9 mouse cellular contexts compared by ENCODE assay signal in the genomic region with DNA sequence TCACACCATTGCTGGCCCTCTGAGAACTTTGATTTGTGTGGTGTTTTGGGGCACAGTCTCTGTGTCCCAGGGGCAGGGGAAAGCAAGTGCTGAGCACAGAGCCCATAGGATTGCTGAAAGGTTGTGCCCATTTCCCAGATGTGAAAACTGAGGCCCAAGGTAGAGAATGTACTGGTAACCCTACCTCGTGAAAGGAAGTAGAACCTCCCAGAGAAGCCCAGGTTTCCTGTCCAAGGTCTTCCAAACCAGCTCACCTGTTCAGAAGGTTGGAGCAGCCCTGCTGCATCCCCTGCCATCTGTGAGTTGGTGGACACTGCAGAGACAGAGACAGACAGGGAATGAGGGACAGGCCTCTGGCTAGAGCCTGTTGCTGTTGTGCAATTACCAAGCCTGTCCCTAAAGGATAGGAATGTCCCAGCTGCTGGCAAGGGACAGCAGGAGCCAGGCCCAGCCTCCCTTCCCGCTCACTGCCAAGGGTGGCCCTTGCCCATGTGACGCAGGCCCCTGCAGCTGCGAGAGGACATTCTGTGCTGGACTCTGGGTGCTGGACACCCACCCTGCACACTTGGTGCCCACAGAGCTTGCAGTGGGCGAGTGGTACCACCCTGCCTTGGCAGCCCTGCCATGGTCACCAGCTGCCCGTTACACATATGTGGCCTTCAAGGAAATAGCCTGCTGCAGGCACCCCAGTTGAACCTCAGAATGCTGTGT. TPM values are rescaled to one million over a fixed set of nuclear protein-coding genes. Genes with fewer than 3 reads are reported as not detected.
DNase-seq lines count a peak whose midpoint lies in the region; ATAC-seq and TF ChIP-seq lines count a peak whose summit lies in the region.
"Had no signal": no experiment of that assay in that cellular context is flagged by ENCODE, and none has a peak within 500 bp of the region (broad histone marks: within the 10 kb centered on the region; RNA-seq: fewer than 3 reads in every experiment).

No protein-coding gene starts in this region.

- no peaks in the 10 kb centered on the region for H3K27me3 ChIP-seq in kidney, postnatal 0 days (ENCODE audit: insufficient read depth, low read length)
- no peaks in the 10 kb centered on the region for H3K27me3 ChIP-seq in hindbrain, embryonic 14.5 days (ENCODE audit: control insufficient read depth, insufficient read depth, low read length)

- no peaks in the 10 kb centered on the region for H3K9me3 ChIP-seq in kidney, postnatal 0 days (replicated peaks; ENCODE audit: low read length)
- H3K9me3 ChIP-seq in hindbrain, embryonic 14.5 days (ENCODE audit: control insufficient read depth, low read length), result no peaks in the 10 kb centered on the region

- no peak overlapping the region for H3K27ac ChIP-seq in kidney, postnatal 0 days
- peak overlapping the region; percentile 98 for H3K27ac ChIP-seq in brown adipose tissue, adult 24 weeks (replicated peaks; ENCODE audit: low read depth, low read length)
- H3K27ac ChIP-seq in hindbrain, embryonic 14.5 days, result no peak overlapping the region
- H3K27ac ChIP-seq: liver, embryonic 14.5 days had no signal

- no peak for ATAC-seq in kidney, postnatal 0 days (replicated peaks; ENCODE audit: low FRiP score, low read depth)
- no peak for ATAC-seq in erythroblast, adult 5-6 weeks (replicated peaks; ENCODE audit: low FRiP score, poor library complexity, severe bottlenecking)
- no peak for ATAC-seq in hindbrain, embryonic 14.5 days (ENCODE audit: low FRiP score)

- H3K36me3 ChIP-seq in kidney, postnatal 0 days (ENCODE audit: insufficient read depth, low read length), result 0 out of 2 replicates have a peak, but pooled peaks cover 4% of the 10 kb centered on the region
- 0 out of 2 replicates have a peak, but pooled peaks cover 5% of the 10 kb centered on the region for H3K36me3 ChIP-seq in hindbrain, embryonic 14.5 days (replicated peaks; ENCODE audit: control insufficient read depth, insufficient read depth)

- 83% methylated on average over 6 of the region's 6 CpGs for WGBS in kidney, postnatal 0 days
- 88% methylated on average over 6 of the region's 6 CpGs for WGBS in hindbrain, embryonic 14.5 days

- intact Hi-C loops in heart, postnatal 10 days (cut with DNase I), result no loop called here

- H3K9ac ChIP-seq in kidney, postnatal 0 days (ENCODE audit: low read depth, low read length), result 0 out of 2 replicates have a peak overlapping the region, but pooled peaks have one; percentile 8
- H3K9ac ChIP-seq in hindbrain, embryonic 14.5 days, result no peak overlapping the region
- H3K9ac ChIP-seq: liver, embryonic 14.5 days had no signal

- TF ChIP-seq CTCF in kidney, postnatal 0 days (IDR thresholded peaks at IDR 0.05; ENCODE audit: low read depth), result no peak

- H3K4me3 ChIP-seq in kidney, postnatal 0 days (replicated peaks; ENCODE audit: low read depth, low read length), result no peak overlapping the region
- H3K4me3 ChIP-seq in brown adipose tissue, adult 24 weeks (ENCODE audit: insufficient read depth, low read depth, low read length), result peak overlapping the region; percentile 55
- no peak overlapping the region for H3K4me3 ChIP-seq in hindbrain, embryonic 14.5 days (replicated peaks; ENCODE audit: low read length)

- no peak overlapping the region for H3K4me2 ChIP-seq in kidney, postnatal 0 days (ENCODE audit: low read length)
- H3K4me2 ChIP-seq in hindbrain, embryonic 14.5 days (replicated peaks), result no peak overlapping the region

- DNase-seq in kidney, postnatal 0 days (ENCODE audit: low spot score), result no peak
- no peak for DNase-seq in kidney, postnatal 10 days
- peak; percentile 87 to 92 for DNase-seq in heart, postnatal 10 days
- peak; percentile 66 for DNase-seq in lung, postnatal 14 days
- DNase-seq in cerebellum, adult 11-12 months, result no peak
- no peak for DNase-seq in hindbrain, embryonic 14.5 days (ENCODE audit: low spot score)

- H3K4me1 ChIP-seq in kidney, postnatal 0 days (replicated peaks; ENCODE audit: insufficient read depth, low read length), result no peaks in the 10 kb centered on the region
- H3K4me1 ChIP-seq in brown adipose tissue, adult 24 weeks (ENCODE audit: control insufficient read depth, insufficient read depth, insufficient read length, low read length), result no peaks in the 10 kb centered on the region
- no peaks in the 10 kb centered on the region; the same call in 1 of the 2 replicates for H3K4me1 ChIP-seq in hindbrain, embryonic 14.5 days (replicated peaks; ENCODE audit: control insufficient read depth, insufficient read depth, low read length)

RNA-seq across cellular contexts. Expression of gene Plin4, which starts 1.1 kb away (rescaled TPM):
- polyA plus RNA-seq in kidney, postnatal 0 days (2015; fragmentation: Nextera tagmentation; extraction: Ambion mirVana), result 0.08 and 0.09 TPM in 2 replicates
- 195 and 205 TPM in 2 replicates for polyA plus RNA-seq in brown adipose tissue, adult 24 weeks (2012; ENCODE audit: insufficient read depth, insufficient read length, missing spikeins)
- 100 to 1,000 TPM in 1 of 2 experiments, 10 to 100 TPM in 1; 80.9 to 155 TPM for total RNA-seq in heart, postnatal 10 days (2021)
- total RNA-seq in erythroblast, adult 5-6 weeks (2015; ENCODE audit: low replicate concordance), result not detected in 2 replicates
- total RNA-seq in erythroblast, adult 5-6 weeks (2017; ENCODE audit: low replicate concordance), result not detected in 2 replicates
- 0.12 and 0.20 TPM in 2 replicates for polyA plus RNA-seq in hindbrain, embryonic 14.5 days (2014; fragmentation: Nextera tagmentation; extraction: Ambion mirVana)

RNA-seq across cellular contexts. Expression of gene Plin5, which starts 8.9 kb away (rescaled TPM):
- polyA plus RNA-seq in kidney, postnatal 0 days (2015; fragmentation: Nextera tagmentation; extraction: Ambion mirVana), result 1.2 and 1.3 TPM in 2 replicates
- 138 and 171 TPM in 2 replicates for polyA plus RNA-seq in brown adipose tissue, adult 24 weeks (2012; ENCODE audit: insufficient read depth, insufficient read length, missing spikeins)
- 100 to 1,000 TPM; 126 to 166 TPM for total RNA-seq in heart, postnatal 10 days (2021)
- 0.58 TPM in 1 of 2 replicates, not detected in the other for total RNA-seq in erythroblast, adult 5-6 weeks (2015; ENCODE audit: low replicate concordance)
- 0.60 and 0.98 TPM in 2 replicates for total RNA-seq in erythroblast, adult 5-6 weeks (2017; ENCODE audit: low replicate concordance)
- polyA plus RNA-seq in hindbrain, embryonic 14.5 days (2014; fragmentation: Nextera tagmentation; extraction: Ambion mirVana), result 1.9 and 2.1 TPM in 2 replicates

RNA-seq across cellular contexts. Expression of gene Lrg1, which starts 13.3 kb away (rescaled TPM):
- polyA plus RNA-seq in kidney, postnatal 0 days (2015; fragmentation: Nextera tagmentation; extraction: Ambion mirVana), result 1.7 and 1.9 TPM in 2 replicates
- 61.5 and 101 TPM in 2 replicates for polyA plus RNA-seq in brown adipose tissue, adult 24 weeks (2012; ENCODE audit: insufficient read depth, insufficient read length, missing spikeins)
- 10 to 100 TPM; 12.6 to 25.2 TPM for total RNA-seq in heart, postnatal 10 days (2021)
- total RNA-seq in erythroblast, adult 5-6 weeks (2015; ENCODE audit: low replicate concordance), result 6.7 and 9.4 TPM in 2 replicates
- total RNA-seq in erythroblast, adult 5-6 weeks (2017; ENCODE audit: low replicate concordance), result 4.5 and 11.8 TPM in 2 replicates
- polyA plus RNA-seq in hindbrain, embryonic 14.5 days (2014; fragmentation: Nextera tagmentation; extraction: Ambion mirVana), result 0.19 and 0.20 TPM in 2 replicates

RNA-seq across cellular contexts. Expression of gene Hdgfl2, which starts 29.1 kb away (rescaled TPM):
- 77.5 and 85.0 TPM in 2 replicates for polyA plus RNA-seq in kidney, postnatal 0 days (2015; fragmentation: Nextera tagmentation; extraction: Ambion mirVana)
- 17.6 and 19.3 TPM in 2 replicates for polyA plus RNA-seq in brown adipose tissue, adult 24 weeks (2012; ENCODE audit: insufficient read depth, insufficient read length, missing spikeins)
- 10 to 100 TPM; 38.9 to 42.2 TPM for total RNA-seq in heart, postnatal 10 days (2021)
- total RNA-seq in erythroblast, adult 5-6 weeks (2015; ENCODE audit: low replicate concordance), result 20.0 and 61.4 TPM in 2 replicates
- 46.6 and 75.3 TPM in 2 replicates for total RNA-seq in erythroblast, adult 5-6 weeks (2017; ENCODE audit: low replicate concordance)
- 95.0 and 98.1 TPM in 2 replicates for polyA plus RNA-seq in hindbrain, embryonic 14.5 days (2014; fragmentation: Nextera tagmentation; extraction: Ambion mirVana)

RNA-seq across cellular contexts. Expression of gene Sema6b, which starts 31.7 kb away (rescaled TPM):
- 0.87 and 1.2 TPM in 2 replicates for polyA plus RNA-seq in kidney, postnatal 0 days (2015; fragmentation: Nextera tagmentation; extraction: Ambion mirVana)
- polyA plus RNA-seq in brown adipose tissue, adult 24 weeks (2012; ENCODE audit: insufficient read depth, insufficient read length, missing spikeins), result 1.9 and 5.0 TPM in 2 replicates
- total RNA-seq in heart, postnatal 10 days (2021), result 10 to 100 TPM; 11.3 to 13.7 TPM
- total RNA-seq in erythroblast, adult 5-6 weeks (2015; ENCODE audit: low replicate concordance), result 0.19 TPM in 1 of 2 replicates, not detected in the other
- 0.56 and 1.4 TPM in 2 replicates for total RNA-seq in erythroblast, adult 5-6 weeks (2017; ENCODE audit: low replicate concordance)
- polyA plus RNA-seq in hindbrain, embryonic 14.5 days (2014; fragmentation: Nextera tagmentation; extraction: Ambion mirVana), result 18.3 and 20.5 TPM in 2 replicates

Comparison
In these comparisons a context has a peak if more than half of its experiments do, and no peak if none do; other contexts are left out.
1. DNase-seq: peak in heart, postnatal 10 days (2 of 2) and lung, postnatal 14 days (single experiment); none in kidney, postnatal 0 days (single experiment), kidney, postnatal 10 days (single experiment), cerebellum, adult 11-12 months (single experiment) and hindbrain, embryonic 14.5 days (single experiment).
2. RNA of gene Plin4, which starts 1.1 kb away (polyA plus RNA-seq): 195 to 205 TPM in brown adipose tissue, adult 24 weeks; 0.12 to 0.20 TPM in hindbrain, embryonic 14.5 days and 0.08 to 0.09 TPM in kidney, postnatal 0 days; every median in the first group is over 100 times any median in the second.
3. RNA of gene Plin5, which starts 8.9 kb away (polyA plus RNA-seq): 138 to 171 TPM in brown adipose tissue, adult 24 weeks; 1.9 to 2.1 TPM in hindbrain, embryonic 14.5 days and 1.2 to 1.3 TPM in kidney, postnatal 0 days; every median in the first group is over 10 times any median in the second.
4. RNA of gene Lrg1, which starts 13.3 kb away (polyA plus RNA-seq): 61.5 to 101 TPM in brown adipose tissue, adult 24 weeks; 1.7 to 1.9 TPM in kidney, postnatal 0 days and 0.19 to 0.20 TPM in hindbrain, embryonic 14.5 days; every median in the first group is over 10 times any median in the second.